12 mouse cellular contexts compared by ENCODE assay signal in the genomic region with DNA sequence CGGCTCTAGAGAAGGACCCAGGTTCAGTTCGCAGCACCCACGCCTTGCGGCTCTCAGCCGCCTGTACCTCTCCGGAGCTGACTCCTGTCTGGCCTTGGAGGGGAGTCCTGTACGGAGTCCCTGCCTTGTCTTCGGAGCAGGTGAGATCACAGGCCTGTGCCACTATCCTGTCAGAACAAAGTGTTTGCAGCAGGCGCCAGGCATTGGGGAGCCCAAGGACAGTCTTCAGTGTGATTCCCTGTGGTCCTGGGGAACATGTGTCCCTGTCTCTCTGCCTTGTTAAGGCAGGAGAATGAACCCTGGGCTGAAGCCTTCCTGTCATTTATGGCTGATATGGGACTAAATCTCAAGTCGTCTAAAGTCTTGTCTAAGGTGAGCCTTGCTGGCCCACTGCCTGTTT.
"Had no signal": no experiment of that assay in that cellular context is flagged by ENCODE, and none has a peak within 500 bp of the region (broad histone marks: within the 10 kb centered on the region; RNA-seq: fewer than 3 reads in every experiment).

No protein-coding gene starts in this region.

- H3K27ac ChIP-seq: kidney, postnatal 0 days; liver, embryonic 15.5 days; midbrain, embryonic 15.5 days; neural tube, embryonic 12.5 days; stomach, postnatal 0 days had no signal

- H3K9ac ChIP-seq: liver, embryonic 15.5 days; midbrain, embryonic 15.5 days; neural tube, embryonic 12.5 days had no signal

- H3K27me3 ChIP-seq: liver, embryonic 15.5 days; midbrain, embryonic 15.5 days; neural tube, embryonic 12.5 days had no signal

- H3K9me3 ChIP-seq: liver, embryonic 15.5 days; midbrain, embryonic 15.5 days; neural tube, embryonic 12.5 days had no signal

- DNase-seq: kidney, postnatal 36 days; left cerebral cortex, postnatal 4 days; lung, adult 2 months; lung, postnatal 36 days; thymus, postnatal 4 days had no signal

- H3K36me3 ChIP-seq: liver, embryonic 15.5 days; midbrain, embryonic 15.5 days; neural tube, embryonic 12.5 days had no signal

- H3K4me3 ChIP-seq: liver, embryonic 15.5 days; midbrain, embryonic 15.5 days; neural tube, embryonic 12.5 days had no signal

- H3K4me2 ChIP-seq: liver, embryonic 11.5 days; liver, embryonic 15.5 days; midbrain, embryonic 15.5 days; neural tube, embryonic 12.5 days had no signal

- ATAC-seq: lung, postnatal 0 days; midbrain, embryonic 15.5 days had no signal

- H3K4me1 ChIP-seq: liver, embryonic 15.5 days; midbrain, embryonic 15.5 days; neural tube, embryonic 12.5 days had no signal
